Mouse (Mus musculus) frontal cortex, postnatal 25 days (tissue): ENCODE measurements around the gene Wwox.

Source experiments
- DNase-seq, 2 experiments: peaks; one replicate each; pipeline ENCODE4 v3.0.0; 2022; ENCODE audit warnings: low spot score in 2 of 2

The Wwox gene

DNA sequence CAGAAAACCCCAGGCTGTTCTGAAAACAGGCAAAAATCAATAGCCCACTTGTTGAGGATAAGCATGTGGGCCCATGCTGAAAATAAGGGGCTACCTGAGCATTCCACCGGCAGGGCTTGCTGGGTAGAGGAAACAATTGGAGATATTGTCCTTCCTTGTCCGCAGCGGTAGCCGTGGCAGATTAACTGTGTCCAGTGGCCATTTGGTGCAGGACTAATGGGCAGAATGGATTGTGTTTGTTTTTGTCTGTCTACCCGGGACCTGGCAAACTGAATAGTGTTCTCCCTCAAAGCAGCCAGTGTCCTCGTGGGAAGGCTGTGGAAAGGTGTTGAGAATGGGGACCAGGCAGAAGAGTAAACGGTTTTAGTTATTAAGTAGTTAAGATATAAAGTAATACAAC, 416.4 kb downstream of the Wwox start:
- no peak for DNase-seq

DNA sequence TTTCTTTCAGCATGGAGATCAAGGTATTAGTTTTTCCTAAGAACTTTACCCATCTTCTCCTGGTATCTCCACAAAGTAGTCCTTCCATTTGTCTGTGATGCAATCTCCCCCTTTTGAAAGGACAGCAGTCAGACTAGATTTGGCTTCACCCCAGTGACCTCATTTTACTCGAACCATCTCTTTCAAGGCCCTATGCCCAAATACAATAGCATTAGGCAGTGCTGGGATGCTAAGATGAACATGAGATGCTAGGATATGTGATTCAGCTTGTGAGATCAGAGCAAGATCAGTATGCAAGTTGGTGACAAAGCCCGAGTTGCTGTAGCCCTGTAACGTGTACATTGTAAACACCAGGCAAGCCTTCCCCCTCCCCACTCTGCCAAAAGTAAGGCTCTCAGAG, 426.5 kb downstream of the Wwox start:
- no peak for DNase-seq

DNA sequence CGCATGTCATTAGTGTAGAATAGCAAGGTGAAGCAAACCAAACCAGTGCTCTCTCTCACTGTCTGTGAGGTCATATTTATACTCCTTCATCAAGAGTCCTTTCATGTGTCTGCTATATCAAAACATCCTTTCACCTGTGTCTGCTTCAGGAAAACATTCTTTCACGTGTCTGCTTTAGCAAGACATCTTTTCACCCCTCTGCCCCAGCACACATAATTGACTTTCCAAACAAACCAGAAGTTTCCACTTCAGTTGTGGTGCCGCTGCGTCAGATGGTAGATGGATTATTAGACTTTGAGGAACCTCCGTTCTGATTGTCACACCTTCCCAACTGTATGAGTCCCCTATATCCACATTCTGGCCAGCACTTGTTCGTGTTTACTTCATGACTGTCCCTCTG, 429.9 kb downstream of the Wwox start:
- no peak for DNase-seq

DNA sequence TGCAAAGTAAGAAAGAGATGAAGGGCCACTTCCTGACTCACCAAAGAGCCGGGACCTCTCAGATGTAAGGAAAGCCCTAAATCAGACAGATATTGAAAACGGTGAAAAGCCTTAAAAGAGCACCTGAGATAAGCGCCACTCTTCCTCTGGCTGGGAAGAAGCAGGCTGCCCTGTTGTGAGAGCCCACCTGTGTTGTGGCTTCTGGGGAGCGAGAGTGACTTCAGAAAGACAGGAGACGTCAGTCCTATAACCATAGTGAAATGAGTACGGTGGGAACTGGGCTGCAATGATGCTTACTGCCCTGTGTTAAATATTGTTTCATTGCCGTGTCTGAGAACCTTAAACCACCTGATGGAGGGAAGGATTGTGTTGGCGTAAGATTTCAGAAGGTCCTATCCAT, 431.0 kb downstream of the Wwox start:
- no peak for DNase-seq

DNA sequence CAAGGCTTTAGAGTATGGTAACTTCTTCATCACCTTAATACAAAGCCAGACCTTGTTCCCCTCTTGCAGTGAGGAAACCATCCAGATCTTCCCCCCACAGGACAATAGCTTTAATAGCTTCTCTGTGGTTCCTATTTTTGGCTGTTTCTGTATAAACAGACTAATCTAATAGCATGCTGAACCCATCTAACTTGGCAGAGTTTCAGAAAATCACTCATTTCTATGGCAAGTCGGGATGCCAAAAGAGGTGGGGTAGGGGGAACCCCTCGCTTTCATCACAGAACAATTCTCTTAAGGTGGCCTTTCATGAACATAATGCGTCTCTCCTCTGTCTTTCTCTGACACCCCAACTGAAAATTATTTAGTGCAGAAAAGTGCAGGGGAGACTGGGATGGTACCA, 433.0 kb downstream of the Wwox start:
- DNase-seq, result no peak

DNA sequence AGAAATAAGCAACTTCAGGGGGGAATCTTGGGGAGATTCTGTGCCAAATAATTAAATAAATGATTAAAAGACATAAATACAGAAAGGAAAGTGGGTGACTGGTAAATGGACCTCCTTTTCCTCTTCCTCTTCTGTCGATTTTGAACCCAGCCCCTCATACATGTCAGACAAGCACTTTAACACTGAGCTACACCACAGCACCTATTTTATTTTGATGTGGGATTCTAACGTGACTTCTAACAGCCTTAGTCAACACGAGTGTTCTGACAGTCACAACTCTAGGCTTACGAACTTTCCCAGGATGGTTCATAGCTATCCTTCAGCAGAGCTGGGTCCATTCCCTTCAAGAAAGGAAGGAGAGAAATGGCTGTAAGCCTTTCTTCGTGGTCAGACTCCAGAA, 435.7 kb downstream of the Wwox start:
- no peak for DNase-seq

DNA sequence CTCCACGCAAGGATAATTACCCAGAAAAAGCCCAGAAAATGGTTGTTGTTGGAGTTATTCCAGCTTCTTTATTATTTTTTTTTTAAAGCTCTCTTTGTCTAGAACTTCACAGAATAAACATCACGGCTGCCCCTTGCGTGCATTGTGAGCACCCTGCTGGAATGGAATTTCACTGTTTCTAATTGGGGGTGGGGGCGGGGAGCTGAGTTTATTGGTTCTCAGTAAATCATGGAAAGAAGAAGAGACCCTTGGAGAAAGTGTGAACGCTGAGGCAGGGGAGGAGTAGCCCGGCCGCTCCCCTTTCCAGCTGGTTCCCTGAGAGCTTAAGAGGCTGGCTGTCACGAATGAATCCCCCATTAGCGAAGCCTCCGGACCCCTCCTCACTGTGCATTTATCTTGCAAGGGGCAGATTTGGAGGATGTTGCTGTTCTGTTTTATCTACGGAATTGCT, 436.7 kb downstream of the Wwox start:
- DNase-seq, result no peak

DNA sequence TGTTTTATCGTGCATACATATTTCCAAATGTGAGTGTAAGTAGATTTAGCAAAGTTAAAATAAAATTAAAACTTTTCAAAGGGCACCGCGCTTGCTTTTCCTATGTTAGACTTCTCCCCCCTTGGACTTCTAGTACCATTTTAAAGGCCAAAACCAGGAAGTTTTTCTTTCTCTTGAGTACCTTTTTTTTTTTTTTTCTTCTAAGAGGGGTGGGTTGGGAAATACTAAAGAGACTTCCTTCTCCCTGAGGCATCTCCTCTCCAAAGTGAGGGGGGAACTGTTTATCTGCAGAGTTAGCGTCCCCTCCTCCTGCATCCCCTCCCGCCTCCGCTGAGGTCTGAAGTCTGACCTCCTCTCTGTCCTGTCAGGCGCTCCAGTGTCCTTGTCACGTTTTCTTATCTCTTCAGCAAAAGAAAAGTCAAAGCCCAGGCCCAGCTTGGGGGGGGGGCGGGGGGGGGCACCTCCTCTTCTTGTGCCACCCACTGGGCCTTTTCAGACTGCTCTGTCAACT, 437.3 kb downstream of the Wwox start:
- no peak for DNase-seq

DNA sequence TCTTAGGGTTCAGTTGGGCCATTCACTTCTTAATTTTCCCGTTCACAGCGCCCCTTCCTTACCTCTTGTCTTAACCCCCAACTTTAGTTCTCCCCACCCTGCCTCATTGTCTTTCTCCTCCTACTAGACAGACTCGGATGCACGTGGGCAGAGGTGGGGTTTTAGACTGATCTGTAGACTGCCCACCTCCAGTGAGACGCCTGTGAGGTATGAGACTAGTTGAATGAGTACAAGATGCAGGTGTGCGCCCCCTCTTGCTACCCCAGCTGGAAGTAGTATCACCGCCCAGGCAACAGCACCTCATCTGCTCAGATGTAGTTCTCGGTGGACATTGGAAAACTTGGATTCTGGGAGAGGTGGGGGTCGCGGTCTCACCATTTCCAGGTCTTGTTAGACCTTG, 437.8 kb downstream of the Wwox start:
- DNase-seq, result no peak

DNA sequence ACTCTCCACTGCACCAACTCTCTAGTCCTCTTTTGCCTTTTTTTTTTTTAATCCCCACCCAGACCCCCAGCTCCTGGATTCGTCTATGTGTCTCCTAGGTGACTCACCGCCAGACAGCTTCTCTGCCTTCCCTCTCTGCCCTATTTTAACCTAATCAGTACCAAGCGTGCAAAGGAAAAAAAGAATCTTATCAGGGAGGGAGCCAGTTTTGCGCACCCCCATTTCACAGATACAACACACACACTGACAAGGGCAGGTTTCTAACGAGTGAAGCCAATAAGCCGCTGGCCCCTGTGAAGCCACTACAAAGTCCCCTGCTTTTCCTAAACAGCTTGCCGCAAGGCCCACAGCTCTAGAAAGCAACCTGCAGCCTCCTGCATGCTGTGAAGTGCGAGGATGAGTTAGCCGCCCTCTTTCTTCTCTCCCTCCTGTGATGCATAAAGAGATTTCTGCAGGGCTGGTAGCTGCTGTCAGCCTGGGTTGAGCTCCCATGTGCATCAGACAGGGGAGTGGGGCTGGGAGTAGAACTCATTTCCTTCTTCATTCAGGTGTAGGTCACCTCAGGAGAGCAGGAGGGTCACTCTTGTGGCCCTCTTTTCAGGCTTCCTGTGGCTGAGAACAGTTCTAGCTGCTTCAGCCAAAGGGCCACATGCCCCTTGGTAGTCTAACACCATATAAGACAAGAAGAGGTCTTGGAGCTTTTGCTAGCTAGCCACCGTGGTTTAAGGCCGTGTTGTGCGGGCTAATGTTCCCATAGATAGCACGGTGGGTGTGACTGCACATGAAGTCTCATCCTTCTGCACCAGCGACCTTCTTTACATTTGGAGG, 439.2 kb downstream of the Wwox start:
- DNase-seq, result no peak

DNA sequence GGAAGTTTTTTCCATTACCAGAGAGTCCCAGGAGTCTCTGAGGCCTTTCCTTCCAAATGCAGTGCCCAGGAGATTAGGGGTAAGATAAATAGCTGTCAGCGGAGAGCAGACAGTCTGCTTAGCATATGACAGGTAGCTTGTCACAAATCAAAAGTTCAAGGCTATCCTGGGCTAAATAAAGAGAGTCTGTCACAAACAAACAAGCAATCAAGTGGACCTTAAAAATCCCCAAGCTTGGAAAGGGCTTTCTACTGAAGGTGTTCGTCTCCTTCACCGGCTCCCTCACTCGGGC, 439.8 kb downstream of the Wwox start:
- no peak for DNase-seq

DNA sequence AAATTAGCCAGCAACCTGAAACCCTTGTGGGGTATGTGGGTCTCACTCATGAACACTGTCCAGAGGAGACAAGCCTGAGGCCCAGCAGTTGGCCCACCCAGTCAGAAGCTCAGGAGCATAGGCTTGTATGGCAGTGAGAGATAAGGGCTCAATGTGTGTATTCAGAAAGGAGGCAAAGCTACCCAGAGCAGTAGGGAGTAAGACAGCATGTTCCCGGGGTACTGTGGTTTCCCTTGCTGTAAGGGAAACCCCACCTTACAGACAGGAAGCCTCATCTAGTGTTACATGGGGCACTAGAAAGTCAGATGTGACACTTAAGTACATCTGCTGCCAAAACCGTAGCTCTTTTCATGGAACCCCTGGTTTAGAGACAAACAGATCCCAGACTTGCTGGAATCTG, 440.2 kb downstream of the Wwox start:
- no peak for DNase-seq

DNA sequence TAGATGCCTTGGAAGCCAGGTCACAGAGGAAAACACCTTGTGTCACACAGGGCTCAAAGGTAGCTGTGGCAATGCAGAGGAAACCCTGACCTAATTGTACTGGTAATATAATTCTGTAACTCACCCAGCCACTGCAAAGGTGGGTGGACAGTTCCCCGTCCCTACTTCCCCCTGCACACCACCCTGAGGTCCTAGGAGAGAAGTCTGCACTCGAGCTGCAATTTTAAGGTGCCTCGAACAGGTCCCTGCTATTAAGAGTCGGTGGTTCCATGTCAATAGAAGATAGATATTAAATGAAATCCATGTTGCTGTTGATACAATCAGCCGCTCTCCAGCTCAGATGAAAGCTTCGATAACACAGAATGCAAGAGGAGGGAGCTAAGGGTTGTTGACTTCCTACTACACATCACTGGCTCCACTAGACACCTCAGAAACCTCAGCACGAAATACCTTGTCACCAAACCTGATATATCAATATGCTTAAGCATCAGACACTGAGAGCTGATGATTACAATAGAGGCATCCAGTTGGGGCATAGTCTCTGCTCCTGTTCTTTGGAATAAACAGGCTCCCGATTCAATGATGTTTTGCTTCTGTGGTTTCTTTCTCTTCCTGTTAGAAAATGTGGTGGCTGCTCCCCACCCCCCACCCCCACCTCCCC, 441.1 kb downstream of the Wwox start:
- DNase-seq, result no peak

DNA sequence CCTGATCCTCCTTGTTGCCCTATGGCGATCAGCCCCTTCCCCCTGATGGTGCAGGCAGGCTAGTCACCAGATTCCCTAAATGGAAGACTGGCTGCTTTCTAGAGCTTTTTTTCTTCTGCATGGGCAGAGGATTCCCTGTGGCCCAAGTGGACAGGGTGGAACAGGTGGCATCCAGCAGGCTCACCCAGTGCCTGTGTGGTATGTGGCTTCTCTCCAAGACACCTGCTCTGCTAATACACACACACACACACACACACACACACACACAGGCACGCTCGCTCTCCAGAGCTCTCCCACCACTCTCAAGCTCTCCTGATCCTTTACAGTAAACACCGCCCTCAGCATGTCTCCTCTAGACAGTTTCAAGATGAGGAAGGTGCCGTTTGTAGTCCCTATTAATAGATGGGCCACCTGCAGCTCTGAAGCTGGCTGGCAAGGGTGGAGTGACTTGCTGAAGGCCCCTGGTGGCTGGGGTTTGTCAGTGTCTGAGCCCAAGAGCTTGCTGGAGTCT, 442.5 kb downstream of the Wwox start:
- no peak for DNase-seq

DNA sequence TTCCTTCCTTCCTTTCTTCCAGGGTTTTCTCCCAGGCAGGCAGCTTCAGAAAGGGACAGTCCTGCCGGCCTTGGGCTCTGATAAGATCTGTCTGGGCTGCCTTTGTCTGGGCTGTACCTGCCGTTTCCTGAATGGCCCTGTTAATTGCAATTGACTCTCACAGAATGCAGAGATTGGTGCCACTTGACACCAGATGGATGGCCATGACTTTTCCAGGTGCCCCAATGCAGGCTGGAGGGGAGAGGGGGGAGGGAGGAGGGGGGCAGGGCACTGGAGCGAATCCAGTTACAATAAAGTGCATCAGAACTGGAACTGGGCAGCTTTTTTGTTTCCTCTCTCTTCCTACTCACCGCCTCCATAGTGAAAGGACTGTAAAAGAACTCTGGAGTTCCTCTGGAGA, 443.0 kb downstream of the Wwox start:
- DNase-seq, result no peak

DNA sequence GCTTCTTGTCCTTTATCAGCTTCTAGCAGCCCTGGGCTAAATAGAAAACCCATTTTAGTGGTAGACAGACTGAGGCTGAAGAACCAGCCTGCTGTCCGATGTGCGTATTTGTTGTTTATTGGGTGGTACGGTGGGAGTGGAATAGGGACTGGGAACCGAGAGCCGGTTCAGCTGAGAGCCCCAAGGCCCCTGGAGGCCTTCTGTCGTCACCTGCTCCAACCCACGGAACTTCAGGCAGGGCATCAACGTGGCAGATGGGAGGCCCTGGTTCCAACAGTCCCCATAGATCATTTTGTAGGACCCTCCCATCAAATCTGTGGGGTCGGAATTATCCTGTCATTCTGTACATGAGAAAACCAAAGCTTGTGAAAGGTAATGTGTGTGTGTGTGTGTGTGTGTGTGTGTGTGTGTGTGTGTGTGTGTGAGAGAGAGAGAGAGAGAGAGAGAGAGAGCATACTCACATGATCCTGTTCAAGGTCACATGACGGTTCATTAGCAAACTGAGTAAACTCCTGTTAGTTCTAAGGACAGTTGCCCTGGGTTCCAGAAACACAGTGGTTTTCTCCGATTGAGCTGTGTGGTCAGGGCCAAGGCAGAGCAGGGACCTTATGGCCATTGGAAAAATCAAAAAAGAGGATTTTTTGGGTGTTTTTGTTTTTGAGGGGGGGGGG, 443.6 kb downstream of the Wwox start:
- no peak for DNase-seq

DNA sequence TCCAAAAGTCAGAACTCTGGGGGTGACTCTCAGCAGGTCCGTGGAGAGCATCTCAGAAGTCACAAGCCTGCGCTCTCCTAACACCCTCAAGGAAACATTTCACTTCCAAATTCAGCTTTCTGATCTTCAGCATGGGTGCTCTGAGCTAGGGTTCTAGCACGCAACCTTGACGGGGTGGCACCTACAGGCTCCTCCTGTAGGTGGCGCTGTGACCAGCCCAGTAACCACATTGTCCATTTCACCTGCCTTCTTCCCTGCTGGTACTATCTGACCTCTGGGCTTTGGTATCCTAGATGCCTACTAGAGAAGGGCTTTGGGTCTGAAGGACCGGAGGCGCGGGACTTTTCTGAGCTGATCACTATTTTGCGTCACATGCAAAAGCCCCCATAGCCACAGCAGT, 444.5 kb downstream of the Wwox start:
- DNase-seq, result no peak

DNA sequence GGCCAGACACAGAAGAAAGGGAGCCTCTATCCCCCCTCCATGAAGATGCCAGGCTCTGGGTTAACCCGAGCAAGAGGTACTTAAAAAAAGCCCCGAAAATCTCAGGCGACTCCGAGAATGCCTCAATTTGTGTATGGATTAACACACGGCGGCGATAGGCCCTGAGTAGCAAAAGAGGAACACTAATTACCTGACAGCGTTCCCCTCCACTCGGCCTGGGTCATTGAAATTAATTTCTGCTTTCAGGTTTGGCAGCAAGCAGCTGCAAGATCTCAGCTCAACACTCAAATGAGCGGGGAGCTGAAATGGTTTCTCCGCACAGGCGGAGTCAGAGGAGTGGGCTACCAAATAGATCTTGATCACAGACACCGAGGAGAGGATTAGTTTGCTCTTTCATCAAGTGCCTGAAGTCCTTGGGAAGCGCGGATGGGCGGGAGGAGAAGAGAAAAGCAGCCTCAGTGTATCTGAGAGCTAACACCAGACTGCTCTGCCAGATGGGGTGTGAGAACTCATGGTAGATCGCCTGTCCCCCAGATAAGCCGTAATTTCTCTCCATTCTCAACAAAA, 445.7 kb downstream of the Wwox start:
- no peak for DNase-seq

DNA sequence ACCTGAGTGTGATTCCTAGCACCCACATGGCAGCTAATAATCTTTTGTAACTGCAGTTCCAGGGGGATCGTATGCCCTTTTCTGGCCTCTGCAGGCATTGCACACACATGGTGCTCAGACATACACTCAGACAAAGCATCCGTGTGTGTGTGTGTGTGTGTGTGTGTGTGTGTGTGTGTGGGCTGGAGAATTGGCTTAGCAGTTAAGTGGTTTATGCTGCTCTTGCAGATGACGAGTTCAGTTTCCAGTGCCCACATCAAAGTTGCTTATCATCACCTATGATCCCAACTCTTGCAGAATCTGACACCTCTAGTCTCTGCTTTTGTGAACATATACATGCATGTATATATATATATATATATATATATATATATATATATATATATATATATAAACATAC, 448.9 kb downstream of the Wwox start:
- no peak for DNase-seq

DNA sequence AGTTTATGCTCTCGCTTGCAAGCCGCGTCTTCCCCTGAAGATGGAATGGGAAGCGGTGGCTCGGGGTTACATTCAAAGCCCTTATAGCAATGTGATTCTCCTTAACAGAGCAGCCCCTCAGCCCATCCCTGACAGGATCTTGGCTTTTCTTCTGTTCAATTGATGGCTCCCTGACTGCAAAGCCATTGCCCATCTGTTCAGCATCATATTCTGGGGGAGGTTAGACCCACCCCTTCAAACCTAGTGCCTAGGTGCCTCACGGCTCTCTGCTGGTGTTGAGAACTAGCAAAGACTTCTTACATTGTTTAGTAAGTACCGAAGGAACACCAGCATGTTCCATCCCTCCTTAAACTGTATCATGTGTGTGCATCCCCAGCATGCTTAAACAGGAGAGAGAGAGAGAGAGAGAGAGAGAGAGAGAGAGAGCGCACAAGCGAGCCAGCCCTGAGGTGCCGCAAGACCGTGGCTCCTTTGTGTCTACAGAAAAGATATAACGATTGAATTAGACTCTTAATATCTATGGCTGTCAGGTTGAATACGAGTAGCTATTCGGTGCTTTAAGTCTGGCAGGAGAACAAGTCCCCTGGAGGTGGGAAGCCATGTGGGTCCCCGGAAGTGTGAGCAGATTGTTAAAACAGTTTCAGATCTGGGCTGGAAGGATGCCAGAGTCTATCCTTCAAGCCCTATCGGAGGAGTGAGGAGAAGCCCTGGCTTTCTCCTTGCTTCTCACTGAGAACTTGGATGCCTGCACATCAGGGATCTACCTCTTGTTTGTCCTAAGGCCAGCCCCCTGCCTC, 450.3 kb downstream of the Wwox start:
- peak in 1 of 2 experiments; percentile 10 for DNase-seq

DNA sequence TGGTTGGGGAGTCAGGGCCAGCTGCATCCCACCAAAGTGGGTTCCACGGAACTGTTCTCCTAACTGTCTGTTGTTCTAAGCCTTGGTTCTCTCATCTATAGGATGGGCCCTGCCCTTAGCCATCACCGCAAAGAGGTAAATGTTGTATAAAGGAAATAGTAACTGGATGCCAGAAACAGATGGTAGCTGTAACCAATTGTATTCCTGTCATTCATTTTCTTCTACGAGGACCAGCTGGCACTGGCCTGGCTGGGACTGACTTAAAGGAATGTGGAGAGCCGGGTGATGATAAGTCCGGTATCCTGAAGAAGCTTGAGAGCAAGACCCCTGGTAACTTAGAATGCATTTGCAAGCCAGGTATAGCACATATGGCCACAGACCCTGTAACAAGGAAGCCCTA, 451.0 kb downstream of the Wwox start:
- DNase-seq, result no peak

DNA sequence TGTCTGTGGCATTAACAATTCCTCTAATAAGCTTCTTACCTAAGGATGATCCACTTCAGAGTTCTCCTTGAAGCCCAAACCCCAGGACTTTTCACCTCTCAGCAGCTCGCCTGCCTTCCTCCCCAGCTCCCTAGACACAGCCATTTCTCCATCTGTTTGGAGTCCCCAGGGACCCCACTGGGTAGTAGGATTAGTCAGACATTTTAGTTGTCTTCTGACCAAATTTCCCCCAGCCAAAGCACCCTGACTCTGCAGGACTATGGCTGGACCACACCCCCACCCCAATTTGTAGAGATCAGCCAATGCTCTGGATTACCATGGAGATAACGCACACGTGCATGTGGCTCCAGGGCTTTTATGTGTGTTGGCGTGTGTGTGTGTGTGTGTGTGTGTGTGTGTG, 451.8 kb downstream of the Wwox start:
- no peak for DNase-seq
